1 mouse cellular context compared by ENCODE assay signal in genomic region chr10:81168521-81169244, GRCm38 (mm10).
TF ChIP-seq lines count a peak whose summit lies in the region.

No protein-coding gene starts in this region.

TF ChIP-seq in CH12.LX, 34 proteins besides CTCF, POLR2A, EP300 and RAD21 (continued from another document):
- TF ChIP-seq ZNF384 (IDR thresholded peaks at IDR 0.05; ENCODE audit: low read depth, low read length) (no peak), TCF12 (IDR thresholded peaks at IDR 0.05; ENCODE audit: low read depth, low read length) (peak; percentile 43; the same call in 1 of the 2 replicates), SMC3 (IDR thresholded peaks at IDR 0.05; ENCODE audit: low read depth, low read length) (no peak), HCFC1 (IDR thresholded peaks at IDR 0.05; ENCODE audit: low read depth, low read length) (no peak; the same call in 1 of the 2 replicates), KAT2A (IDR thresholded peaks at IDR 0.05; ENCODE audit: insufficient replicate concordance, low read length) (no peak), USF1 (IDR thresholded peaks at IDR 0.05; ENCODE audit: low read depth, low read length) (peak; percentile 64), MAFK (IDR thresholded peaks at IDR 0.05; ENCODE audit: insufficient replicate concordance, low read length) (no peak), JUN (IDR thresholded peaks at IDR 0.05; ENCODE audit: insufficient read depth, low read depth, low read length) (no peak), TBP (conservative IDR thresholded peaks at IDR 0.05; ENCODE audit: low read depth, low read length) (no peak; the same call in 1 of the 2 replicates), POLR2AphosphoS2 (IDR thresholded peaks at IDR 0.05; ENCODE audit: low read depth, low read length) (no peak), ZMIZ1 (IDR thresholded peaks at IDR 0.05; ENCODE audit: low read depth, low read length) (no peak), MXI1 (IDR thresholded peaks at IDR 0.05; ENCODE audit: low read depth, low read length) (peak; percentile 93), BHLHE40 (IDR thresholded peaks at IDR 0.05; ENCODE audit: low read depth, low read length) (peak; percentile 34; the same call in 1 of the 2 replicates), MEF2A (IDR thresholded peaks at IDR 0.05; ENCODE audit: borderline replicate concordance, low read depth, low read length) (peak; percentile 35; the same call in 1 of the 2 replicates), PAX5 (IDR thresholded peaks at IDR 0.05; ENCODE audit: low read length) (no peak), MAZ (IDR thresholded peaks at IDR 0.05; ENCODE audit: low read depth, low read length) (peak; percentile 79; the same call in 1 of the 2 replicates), E2F4 (IDR thresholded peaks at IDR 0.05; ENCODE audit: insufficient replicate concordance, low read depth, low read length) (no peak), GABPA (IDR thresholded peaks at IDR 0.05; ENCODE audit: insufficient replicate concordance, low read depth, low read length) (no peak)
